Mouse (Mus musculus) gastrocnemius, postnatal 14 days (tissue): ENCODE data around the gene Grip2. TPM values are rescaled to one million over a fixed set of nuclear protein-coding genes. Genes with fewer than 3 reads are reported as not detected.

Source experiments
- DNase-seq: peaks from one replicate; pipeline ENCODE4 v3.0.0; 2021; ENCODE audit warnings: mixed read lengths
- intact Hi-C: fragments of 180-260 bp; cut with DNase I; formaldehyde crosslinking; loops from one replicate; pipeline ENCODE4 v1.15.1; 2025; ENCODE audit warnings: low total_unique reads
- long read RNA-seq, 2 experiments: library from polyadenylated mRNA; stranded (forward); transcript quantifications; one replicate each; pipeline ENCODE4 v2.0.0; 2021
- total RNA-seq, 2 experiments: library from RNA; stranded (reverse); gene quantifications; 2 replicates each; pipeline ENCODE4 v1.2.3; 2021

Grip2 gene
- total RNA-seq, result 1 to 10 TPM; 2.6 to 4.0 TPM
- long read RNA-seq, experiment 1, partial matches to known transcripts, result 0 of 2 reads
- long read RNA-seq, experiment 1, other reads (novel, unspliced or antisense), result 2 of 2 reads
- long read RNA-seq, experiment 2, partial matches to known transcripts, result 0 of 2 reads
- long read RNA-seq, experiment 2, other reads (novel, unspliced or antisense), result 2 of 2 reads

DNA sequence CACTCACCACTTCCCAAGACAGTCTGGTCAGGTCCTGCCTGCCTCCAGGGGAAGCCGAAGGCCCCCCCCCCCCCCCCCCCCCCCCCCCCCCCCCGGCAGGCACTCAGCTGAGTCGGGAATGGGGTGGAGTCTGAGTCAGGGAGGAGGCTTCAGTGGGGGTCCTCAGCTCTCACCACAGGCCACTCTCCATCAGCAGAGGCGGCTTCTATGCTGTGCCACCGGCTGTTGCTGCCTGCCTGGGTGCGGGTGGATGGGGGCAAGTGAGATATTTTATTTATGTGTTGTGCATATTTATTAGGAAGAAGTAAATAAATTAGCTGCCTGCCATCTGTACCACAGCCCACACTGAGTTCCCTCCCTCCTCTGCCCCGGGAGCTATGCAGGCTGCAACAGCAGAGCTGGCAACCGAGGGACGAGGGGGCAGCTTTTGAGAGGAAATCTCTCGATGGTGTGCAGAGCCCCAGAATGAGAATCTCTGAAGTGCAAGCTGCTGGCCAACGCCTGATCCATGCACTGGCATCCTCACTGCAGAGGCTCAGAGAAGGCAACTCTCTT, at the start of gene Grip2:
Grip2 (minus strand) TSS at position 235 of the 555 bp plus-strand sequence.
- intact Hi-C loops, result no loop called here
- DNase-seq, result no peak

DNA sequence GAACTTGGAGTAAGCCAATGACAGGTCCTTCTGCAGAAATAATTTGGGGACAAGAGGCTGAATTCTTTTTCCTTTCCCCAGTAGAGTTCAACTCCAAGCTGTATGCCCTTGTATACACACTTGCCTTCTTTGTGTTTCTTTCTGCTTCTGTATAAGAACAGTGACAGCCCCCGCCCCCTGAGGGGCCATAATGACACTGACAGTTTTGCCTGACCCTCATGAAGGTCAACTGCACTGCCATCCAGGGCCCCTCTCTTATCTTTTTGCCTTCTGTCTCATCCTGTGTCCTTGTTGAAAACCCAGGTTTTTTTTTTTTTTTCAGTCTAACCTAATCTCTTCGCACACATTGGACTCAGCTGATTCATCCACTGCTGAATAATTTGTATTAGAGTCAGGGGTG, 45.7 kb upstream of the Grip2 start:
- intact Hi-C loops, result no loop called here

DNA sequence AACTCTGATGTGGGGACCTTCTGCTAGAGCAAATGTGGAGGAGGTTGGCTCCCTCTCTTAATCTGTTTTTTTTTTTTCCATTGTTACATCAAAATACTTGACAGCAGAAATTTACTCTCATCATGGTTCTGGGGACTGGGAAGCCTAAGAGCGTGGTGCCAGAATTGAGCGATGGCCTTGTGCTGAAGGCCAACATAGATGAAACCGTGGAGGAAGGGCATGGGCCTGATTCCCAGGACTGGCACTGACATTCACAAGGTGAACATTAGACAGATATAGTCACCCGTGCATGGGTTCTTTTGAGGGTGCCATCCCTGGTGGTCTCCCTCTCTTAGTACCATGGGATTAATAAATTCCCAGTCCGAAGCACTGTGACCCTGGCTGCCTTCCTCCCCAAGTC, 41.0 kb upstream of the Grip2 start:
- intact Hi-C loops, result no loop called here
- DNase-seq, result no peak

More for the DNA sequence above, 45.7 kb upstream of the Grip2 start:
- no peak for DNase-seq

DNA sequence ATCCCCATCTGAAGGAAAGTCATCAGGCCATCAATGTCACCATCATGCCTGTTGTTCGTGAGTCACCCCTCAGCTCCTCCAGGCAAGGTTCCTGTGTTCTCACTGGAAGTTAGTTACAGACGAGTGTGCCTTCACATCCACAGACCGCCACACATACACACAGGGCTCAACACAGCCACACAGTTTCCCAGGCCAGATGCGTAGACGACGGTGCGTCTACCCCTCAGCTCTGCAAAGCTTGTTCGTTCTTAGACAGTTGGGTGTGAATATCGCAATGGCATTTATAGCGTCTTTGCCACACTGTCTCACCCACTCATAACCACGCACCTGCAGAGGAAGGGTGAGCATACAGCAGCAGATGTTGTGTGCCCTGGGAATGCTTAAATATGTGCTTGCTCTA, 38.6 kb upstream of the Grip2 start:
- intact Hi-C loops, result no loop called here
- no peak for DNase-seq

DNA sequence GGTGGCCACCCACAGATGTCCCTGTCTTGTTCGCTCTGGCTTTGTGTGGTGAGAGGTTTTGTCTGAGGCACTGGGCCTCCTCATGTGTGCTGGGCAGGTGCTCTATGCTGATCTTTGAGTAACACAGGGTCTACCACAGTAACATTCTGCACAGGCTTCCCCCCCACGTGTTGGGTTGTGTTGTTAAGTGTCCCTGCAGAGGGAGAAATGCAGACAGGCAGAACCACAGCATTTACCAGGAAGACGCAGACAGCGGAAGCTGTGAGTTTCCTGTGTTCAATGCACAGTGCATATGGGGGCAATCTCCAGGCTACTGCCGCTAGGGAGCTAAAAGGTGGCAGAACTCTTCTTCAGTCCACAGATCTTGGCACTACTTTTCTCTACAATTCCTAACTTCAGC, 37.5 kb upstream of the Grip2 start:
- no peak for DNase-seq
- intact Hi-C loops, result no loop called here

DNA sequence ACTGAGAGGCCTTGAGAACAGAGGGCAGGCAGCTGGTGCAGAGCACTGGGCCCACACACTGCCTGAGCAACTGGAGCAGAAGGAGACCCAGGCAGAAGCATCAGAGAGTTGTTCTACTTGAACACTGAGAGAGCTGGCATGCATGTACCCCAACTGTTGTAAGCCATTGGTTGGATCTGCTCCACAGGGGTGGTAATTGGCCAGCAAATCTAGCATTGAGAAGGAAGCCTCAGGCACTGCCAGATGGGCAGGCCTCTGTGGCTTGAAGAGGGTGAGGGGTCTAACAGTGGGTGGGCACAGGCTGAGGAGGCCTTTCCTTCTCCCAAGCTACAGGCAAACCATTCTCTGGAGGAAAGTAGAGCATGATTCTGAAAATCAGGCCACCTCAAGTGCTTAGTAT, 35.8 kb upstream of the Grip2 start:
- DNase-seq, result no peak
- intact Hi-C loops, result no loop called here

DNA sequence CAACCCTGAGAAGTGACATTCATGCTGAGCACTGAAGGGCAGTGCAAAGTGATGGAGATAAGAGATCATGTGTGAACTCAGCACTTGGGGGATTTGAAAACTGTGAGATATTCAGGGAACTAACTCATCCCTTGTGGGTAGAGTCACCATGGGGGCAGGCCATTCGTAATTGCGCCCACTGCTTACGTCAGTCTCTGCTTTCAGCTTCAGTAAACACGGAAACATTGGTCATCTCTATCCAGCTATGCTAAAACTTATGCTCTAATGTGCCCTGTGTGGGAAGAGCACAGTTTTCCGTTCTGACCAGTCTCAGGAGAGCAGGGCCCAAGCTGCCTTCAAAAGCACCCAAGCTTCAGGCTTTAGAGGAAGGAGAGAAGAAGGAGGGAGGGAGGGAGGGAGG, 31.3 kb upstream of the Grip2 start:
- no peak for DNase-seq
- intact Hi-C loops, result no loop called here

DNA sequence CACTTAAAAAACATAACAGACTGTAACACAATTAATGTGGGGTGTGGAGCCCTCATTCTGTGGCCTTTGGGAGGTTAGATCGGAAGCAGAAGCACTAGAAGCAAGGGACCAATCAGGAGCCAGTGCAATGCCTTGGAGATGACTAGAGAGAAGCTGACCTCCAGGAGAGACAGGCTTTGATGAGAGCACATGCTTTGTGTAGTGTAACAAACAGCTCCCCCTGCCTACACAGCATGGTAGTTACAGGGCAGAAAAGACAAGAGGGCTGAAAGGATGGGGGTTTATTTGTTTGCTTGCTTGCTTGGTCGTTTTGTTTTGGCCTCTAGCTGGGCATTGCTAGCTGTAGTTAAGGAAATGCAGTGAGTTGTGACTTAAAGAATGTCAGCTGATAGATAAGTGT, 25.5 kb upstream of the Grip2 start:
- intact Hi-C loops, result loop anchor here (2.0 kb wide), 1 partner anchor 76 kb away; no protein-coding TSS in a partner anchor
- no peak for DNase-seq

DNA sequence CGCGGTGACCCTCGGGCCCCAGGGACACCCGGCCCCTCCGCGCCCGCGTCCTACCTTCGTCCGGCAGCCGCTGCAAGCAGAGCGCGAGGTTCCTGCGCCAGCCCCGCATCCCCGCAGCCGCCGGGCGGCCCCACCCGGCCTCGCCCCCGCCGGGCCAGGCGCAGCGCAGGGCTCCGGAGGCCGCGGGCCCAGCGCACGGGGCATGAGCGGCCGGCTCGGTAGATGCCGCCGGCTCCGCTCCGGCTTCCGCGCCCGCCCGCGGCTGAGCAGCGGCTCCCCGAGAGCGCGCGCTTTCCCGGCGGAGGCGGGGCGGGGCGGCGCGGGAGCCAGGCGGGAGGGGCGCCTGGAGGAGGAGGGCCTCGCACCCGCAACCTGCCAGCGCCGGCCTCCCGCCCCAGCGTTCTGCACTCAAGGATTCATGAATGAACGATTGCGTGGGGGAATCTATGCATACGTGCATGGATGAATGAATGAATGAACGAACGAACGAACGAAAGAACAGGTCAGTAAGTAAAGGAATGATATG, 16.6 kb upstream of the Grip2 start:
- no peak for DNase-seq
- intact Hi-C loops, result no loop called here

DNA sequence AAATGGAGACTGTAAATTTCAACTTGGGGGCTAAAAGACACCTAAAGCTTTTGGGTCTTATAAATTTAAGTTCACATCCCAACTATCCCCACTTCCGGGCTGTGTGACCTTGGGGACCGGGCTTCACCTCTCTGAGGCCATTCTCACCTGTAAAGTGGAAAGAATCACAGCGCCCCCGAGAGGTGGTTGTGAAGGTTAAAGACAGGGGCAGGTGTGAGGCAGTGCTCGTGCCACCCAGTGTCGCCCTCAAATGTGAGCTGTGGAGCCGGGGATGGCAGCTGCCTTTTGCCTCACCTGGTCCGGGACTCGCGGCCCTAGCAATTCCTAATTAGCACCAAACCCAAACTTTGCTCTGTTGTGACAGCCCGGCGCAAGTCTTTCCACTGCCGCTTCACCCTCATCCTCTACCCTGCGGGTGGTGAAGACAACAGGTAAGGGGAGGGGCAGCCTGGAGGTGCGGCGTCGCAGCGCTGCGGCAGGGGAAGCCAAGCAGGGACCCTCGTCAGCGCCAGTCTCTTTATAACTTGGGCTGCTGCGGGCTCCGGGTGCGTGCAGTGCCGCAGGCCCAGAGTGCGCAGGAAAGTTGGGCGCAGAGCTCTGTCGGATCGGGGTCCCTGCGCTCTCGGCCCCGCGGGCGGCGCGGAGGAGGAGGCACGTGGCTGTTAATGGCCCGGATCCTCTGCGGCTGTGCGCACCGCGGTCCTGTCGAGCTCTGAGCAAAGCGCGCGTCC, 16.0 kb upstream of the Grip2 start:
- no peak for DNase-seq
- intact Hi-C loops, result no loop called here

DNA sequence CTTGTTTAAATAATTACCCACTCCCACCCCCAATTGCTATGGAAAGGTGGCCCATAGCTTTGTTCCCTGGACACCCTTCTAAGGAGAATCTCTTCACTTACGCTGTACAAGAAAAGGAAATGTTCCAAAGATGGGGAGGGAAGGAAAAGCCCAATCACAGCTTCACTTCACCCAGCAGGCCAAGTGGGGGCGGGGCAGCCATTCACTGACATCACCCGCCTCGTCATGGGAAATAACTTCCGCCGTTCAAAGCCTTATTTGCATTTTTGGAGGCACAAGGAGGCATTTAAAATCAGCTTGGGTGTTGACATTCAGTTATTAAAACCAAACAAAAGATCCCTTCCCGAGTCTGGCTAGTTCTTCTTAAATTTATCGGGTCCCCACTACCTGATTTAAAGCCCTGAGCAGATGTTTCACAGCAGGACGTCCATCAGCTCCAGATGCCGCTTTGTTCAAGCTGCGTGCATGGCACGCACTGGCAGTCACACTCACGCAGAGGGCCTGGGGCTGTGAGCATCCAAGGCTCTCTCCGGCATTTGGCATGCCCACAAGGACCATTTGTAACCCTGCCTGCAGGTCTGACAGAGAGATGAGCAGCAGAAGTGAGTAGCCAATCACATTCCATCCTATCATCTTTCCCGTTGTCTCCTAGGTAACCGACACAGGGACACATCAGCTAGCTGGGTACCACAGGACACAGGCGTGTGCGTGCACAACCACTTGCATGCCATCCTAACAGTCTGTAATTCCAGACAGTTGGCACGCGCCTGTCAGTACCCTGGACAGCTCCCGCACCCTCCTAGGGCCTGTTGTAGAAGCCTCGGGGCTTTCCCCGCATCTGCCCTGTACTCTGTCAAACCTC, 12.2 kb upstream of the Grip2 start:
- peak; percentile 70 for DNase-seq
- intact Hi-C loops, result no loop called here

DNA sequence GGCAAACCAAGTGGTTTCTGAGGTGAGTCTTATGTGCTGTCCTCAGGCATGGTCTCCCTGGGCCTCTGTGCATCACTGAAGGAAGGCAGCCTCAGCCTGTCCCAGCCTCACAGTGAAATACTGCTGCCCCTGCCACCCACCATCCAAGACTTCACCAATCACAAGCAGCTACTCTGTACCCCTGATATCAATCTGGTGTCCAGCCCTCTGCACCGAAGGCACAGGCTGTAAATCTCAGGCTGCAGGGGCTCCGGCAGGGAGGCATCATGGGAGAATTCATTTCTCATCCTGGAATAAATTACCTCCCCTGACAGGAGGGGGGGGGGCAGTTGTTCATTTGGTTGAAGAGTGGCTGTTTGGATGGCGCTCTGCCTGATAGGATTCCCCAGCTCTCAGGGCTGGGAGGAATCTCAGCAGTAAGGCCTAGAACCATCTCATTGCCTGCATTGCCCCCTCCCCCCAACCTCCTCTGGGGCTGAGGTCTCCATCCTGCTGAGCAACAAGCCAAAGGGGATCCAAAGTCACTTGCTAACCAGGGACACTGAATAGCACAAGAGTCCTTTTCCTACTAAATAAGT, 5.9 kb upstream of the Grip2 start:
- no peak for DNase-seq

DNA sequence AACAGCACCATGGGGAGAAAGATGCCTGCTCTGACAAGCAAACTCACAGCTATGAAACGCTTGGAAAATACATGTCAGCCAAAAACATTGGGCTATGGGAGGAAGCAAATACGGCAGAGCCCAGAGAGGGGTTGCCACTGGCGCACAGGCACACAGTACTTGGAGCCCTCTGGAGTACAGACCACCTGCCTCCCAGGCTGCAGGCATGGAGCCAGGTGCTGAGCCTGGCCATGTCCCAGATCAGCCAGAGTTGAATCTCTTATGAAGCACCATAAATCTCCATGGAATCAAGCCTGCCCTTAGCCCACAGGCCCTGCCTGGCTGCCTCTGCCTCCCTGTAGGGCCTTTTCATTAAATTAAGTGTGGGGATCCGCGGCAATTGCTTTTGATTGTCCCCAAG, 876 bp upstream of the Grip2 start:
- intact Hi-C loops, result no loop called here
- no peak for DNase-seq

More for the DNA sequence above, 5.9 kb upstream of the Grip2 start:
- intact Hi-C loops, result no loop called here

DNA sequence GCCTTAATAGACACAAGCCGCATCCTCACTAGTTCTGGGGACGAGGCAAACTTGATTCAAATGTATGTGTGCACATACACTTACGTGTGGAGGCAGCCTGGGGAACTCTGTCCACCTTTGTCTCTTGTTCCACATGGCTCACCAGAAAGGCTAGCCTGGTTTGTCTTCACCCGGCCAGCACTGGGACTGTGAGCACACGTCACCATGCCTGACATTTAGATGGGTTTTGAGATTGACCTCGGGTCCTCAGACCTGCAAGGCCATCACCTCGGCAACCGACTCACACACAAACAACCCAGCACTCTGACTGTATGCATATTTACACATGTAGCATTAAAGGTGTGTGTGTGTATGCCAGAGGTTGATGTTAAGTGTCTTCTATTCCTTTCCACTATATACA, 8.8 kb downstream of the Grip2 start:
- intact Hi-C loops, result no loop called here

DNA sequence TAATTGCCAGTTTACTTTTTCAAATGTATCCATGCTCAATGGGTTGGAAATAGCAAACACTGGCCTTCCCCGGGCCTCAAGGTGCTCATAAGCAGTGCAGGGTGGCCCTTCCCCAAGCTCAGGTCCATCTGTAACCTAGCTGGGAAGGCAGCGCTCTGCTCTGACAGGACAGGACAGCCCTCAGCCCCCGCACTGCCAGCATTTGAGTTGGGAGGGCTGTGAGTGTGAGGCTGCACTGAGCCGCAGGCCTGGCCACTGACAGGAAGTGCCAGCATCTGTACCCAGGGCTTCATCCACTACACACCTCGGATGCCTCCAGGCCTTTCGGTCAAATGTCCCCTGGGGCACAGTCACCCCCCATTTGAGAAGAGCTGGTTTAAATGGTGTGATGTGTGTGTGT, 11.1 kb downstream of the Grip2 start:
- intact Hi-C loops, result no loop called here
- no peak for DNase-seq

More for the DNA sequence above, 8.8 kb downstream of the Grip2 start:
- DNase-seq, result no peak

DNA sequence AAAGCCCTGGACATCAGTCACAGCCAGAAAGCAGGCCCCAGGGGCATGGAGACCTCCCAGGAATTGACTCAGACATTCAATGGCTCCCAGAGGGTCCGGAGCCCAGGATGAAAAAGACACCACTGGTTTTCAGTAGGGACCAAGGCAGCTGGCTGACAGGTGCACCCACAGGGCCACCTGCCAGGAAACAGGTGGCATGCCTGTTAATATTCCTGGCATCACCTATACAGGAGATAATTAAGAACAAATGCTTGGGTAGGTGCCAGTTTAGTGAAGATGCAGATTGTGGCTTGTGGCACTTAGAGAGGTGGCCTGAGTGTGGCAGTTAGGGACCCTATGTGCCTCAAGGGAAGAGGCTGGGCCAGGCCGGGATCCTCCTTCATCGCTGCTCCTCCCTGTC, 13.4 kb downstream of the Grip2 start:
- no peak for DNase-seq
- intact Hi-C loops, result no loop called here

DNA sequence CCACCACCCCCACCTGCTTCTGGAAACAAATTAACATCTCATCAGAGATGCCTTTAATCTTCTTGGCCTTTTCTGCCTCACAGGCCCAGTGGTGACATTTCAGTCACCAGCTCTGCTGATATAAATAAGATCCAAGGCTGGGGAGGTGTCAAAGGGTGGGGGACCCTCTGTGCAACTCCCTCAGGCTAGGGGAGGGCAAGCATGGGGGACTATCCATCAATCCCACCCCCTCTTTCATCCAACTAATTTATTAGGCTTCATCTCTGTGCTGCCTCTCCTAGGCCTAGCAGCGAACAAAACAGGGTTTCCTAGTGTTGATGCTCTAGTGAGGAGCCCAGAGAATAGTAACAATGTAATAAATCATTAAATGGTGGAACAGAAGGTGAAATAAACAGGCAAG, 17.0 kb downstream of the Grip2 start:
- intact Hi-C loops, result no loop called here
- no peak for DNase-seq

DNA sequence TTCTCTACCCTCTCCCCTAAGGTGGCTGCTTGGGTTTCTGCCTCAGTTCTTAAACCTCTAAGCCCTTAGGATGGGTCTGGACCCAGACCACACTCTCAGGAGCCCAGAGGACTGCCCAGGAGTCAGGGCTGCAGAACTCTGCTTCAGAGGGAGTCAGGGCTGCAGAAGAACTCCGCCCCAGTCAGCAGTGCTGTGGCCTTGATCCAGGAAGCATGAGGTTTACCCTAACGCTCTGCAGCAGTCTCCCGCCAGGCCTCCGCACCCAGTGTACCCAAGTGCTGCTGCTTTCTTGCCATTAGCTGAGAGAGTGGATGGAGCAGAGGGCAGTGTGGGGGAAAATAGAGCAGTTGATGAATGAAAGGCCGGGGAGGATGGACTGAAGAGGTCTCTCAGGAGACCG, 19.0 kb downstream of the Grip2 start:
- intact Hi-C loops, result no loop called here
- DNase-seq, result no peak

DNA sequence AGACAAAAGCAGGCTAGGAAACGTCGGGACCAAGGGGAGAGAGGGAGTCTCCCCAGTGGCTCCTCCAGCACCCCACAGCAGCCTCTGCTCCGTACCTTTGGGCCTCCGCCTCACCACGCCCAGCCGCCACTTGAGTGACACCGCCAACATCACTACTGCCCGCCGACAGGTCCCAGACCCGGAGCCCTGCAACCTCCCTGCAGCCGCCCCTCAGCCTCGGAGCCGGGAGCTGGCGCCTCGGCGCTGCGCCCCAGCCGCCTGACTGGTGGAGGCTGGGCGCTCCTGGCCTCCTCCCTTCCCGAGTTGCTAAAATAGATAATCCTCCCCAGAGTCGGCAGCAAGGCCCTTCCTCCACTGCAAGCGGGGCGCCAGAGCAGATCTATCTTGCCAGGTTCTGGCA, 19.9 kb downstream of the Grip2 start:
- intact Hi-C loops, result no loop called here
- DNase-seq, result peak; percentile 36

DNA sequence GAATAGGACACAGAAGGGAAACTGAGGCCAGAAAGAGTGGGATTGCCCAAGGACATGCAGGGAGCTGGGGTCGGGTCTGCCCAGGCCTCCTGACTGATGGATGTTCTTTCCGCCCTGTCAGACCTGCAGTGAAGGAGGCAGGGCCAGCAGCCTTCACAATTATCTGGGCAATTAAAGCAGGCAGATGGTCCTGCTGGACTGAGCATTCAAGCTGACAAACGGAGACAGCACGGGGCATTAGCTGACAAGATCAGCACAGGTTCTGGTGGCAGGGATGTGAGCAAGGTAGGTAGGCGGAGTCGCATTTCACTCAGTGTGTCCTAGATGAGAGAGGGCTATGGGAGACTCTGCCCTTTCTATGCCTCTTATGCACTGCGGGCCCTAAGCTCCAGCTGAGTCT, 22.9 kb downstream of the Grip2 start:
- intact Hi-C loops, result no loop called here
- DNase-seq, result no peak
